31 mouse cellular contexts compared by ENCODE assay signal in the genomic region with DNA sequence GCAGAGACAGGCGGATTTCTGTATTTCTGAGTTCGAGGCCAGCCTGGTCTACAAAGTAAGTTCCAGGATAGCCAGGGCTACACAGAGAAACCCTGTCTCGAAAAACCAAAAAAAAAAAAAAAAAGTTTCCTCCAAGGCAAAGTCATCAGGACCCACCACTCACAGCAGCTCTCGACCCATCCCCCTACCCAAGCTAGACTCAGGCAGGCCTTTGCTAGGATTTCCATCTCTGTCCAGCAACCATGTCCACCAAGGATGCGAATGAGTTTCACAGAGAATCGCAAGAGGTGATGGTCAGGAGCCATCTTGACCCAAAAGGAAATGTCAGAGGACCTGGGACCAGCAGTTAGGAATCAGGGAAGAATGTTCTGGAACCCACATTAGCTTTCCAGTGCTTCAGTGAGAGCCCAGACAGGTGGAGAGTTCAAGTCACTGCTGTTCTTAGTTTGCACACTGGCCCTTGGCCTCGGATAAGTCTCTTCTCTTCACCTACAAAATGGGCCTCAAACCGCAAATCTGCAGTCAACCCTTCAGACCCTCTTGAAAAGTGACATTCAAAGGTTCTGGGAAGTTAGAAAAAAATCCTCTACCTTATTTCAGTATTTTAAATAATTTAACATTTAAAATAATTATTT.
"Had no signal": no experiment of that assay in that cellular context is flagged by ENCODE, and none has a peak within 500 bp of the region (broad histone marks: within the 10 kb centered on the region; RNA-seq: fewer than 3 reads in every experiment).

No protein-coding gene starts in this region.

- H3K4me3 ChIP-seq: heart, embryonic 10.5 days; heart, embryonic 12.5 days; heart, embryonic 13.5 days; heart, embryonic 15.5 days; hindbrain, embryonic 10.5 days; hindbrain, embryonic 12.5 days; hindbrain, embryonic 13.5 days; hindbrain, embryonic 15.5 days; intestine, embryonic 15.5 days; kidney, embryonic 15.5 days; layer of hippocampus, adult 2 months had no signal

- DNase-seq: heart, postnatal 10 days; heart, postnatal 14 days; heart, postnatal 36 days; heart, postnatal 4 days; kidney, adult 11 months; kidney, adult 18-20 months; kidney, adult 2 months; kidney, adult 8-10 months; kidney, adult 9 months; kidney, postnatal 10 days; kidney, postnatal 14 days; kidney, postnatal 25 days; kidney, postnatal 36 days; kidney, postnatal 4 days; layer of hippocampus, adult 9-11 months; layer of hippocampus, postnatal 36 days had no signal

- H3K27me3 ChIP-seq: heart, embryonic 12.5 days; heart, embryonic 15.5 days; hindbrain, embryonic 12.5 days; hindbrain, embryonic 13.5 days; hindbrain, embryonic 15.5 days; intestine, embryonic 15.5 days; kidney, embryonic 15.5 days had no signal

- H3K27ac ChIP-seq: heart, embryonic 10.5 days; heart, embryonic 13.5 days; heart, embryonic 15.5 days; hindbrain, embryonic 10.5 days; hindbrain, embryonic 12.5 days; hindbrain, embryonic 13.5 days; hindbrain, embryonic 14.5 days; hindbrain, embryonic 15.5 days; hindbrain, postnatal 0 days; intestine, embryonic 15.5 days; kidney, embryonic 15.5 days; kidney, postnatal 0 days; layer of hippocampus, adult 2 months had no signal

- H3K9me3 ChIP-seq: heart, embryonic 10.5 days; heart, embryonic 12.5 days; heart, embryonic 13.5 days; heart, embryonic 15.5 days; hindbrain, embryonic 10.5 days; hindbrain, embryonic 12.5 days; hindbrain, embryonic 13.5 days; hindbrain, embryonic 15.5 days; intestine, embryonic 15.5 days; kidney, embryonic 15.5 days had no signal

- H3K36me3 ChIP-seq: heart, embryonic 10.5 days; heart, embryonic 12.5 days; heart, embryonic 13.5 days; heart, embryonic 15.5 days; hindbrain, embryonic 10.5 days; hindbrain, embryonic 12.5 days; hindbrain, embryonic 13.5 days; hindbrain, embryonic 15.5 days; intestine, embryonic 15.5 days; kidney, embryonic 15.5 days had no signal

- H3K4me1 ChIP-seq: heart, embryonic 12.5 days; heart, embryonic 13.5 days; heart, embryonic 15.5 days; hindbrain, embryonic 10.5 days; hindbrain, embryonic 12.5 days; hindbrain, embryonic 13.5 days; hindbrain, embryonic 15.5 days; intestine, embryonic 15.5 days; kidney, embryonic 15.5 days had no signal

- H3K9ac ChIP-seq: heart, embryonic 12.5 days; heart, embryonic 13.5 days; heart, embryonic 15.5 days; hindbrain, embryonic 12.5 days; hindbrain, embryonic 13.5 days; hindbrain, embryonic 14.5 days; hindbrain, embryonic 15.5 days; intestine, embryonic 15.5 days; kidney, embryonic 15.5 days had no signal

- H3K4me2 ChIP-seq: heart, embryonic 11.5 days; heart, embryonic 12.5 days; heart, embryonic 13.5 days; heart, embryonic 15.5 days; hindbrain, embryonic 12.5 days; hindbrain, embryonic 13.5 days; hindbrain, embryonic 14.5 days; hindbrain, embryonic 15.5 days; intestine, embryonic 15.5 days; kidney, embryonic 15.5 days had no signal
